Mouse (Mus musculus) induced T-regulatory cell, adult 2 months (primary cell): ENCODE results near the gene Thoc7.
A peak's percentile ranks its signal among the peaks of the same experiment; 100 is the strongest.

Source experiments
- DNase-seq: peaks from one replicate; pipeline ENCODE4 v3.0.0-alpha.2; 2012; ENCODE audit warnings: low read depth

Gene Thoc7

GRCm38 (mm10) chr14:13933290-13934051 lies 28.2 kb downstream of the Thoc7 start:
- peak; percentile 22 for DNase-seq

GRCm38 (mm10) chr14:13917630-13918029 lies 44.0 kb downstream of the Thoc7 start:
- peak; percentile 73 for DNase-seq

- DNase-seq = no peak
Observed at GRCm38 (mm10) chr14:13917208-13917607, 44.4 kb downstream of the Thoc7 start.

GRCm38 (mm10) chr14:13915207-13915606 lies 46.4 kb downstream of the Thoc7 start:
- DNase-seq = no peak

- DNase-seq = no peak
Observed at GRCm38 (mm10) chr14:13914387-13915082, 47.1 kb downstream of the Thoc7 start, which contains the start of gene Gm281. Gene Gm281 (minus strand): TSS chr14:13914478.

- no peak for DNase-seq
Observed at GRCm38 (mm10) chr14:13910148-13910547, 51.5 kb downstream of the Thoc7 start.

- no peak for DNase-seq
Observed at GRCm38 (mm10) chr14:13907145-13907544, 54.5 kb downstream of the Thoc7 start.

GRCm38 (mm10) chr14:13906461-13906860 lies 55.2 kb downstream of the Thoc7 start:
- no peak for DNase-seq

GRCm38 (mm10) chr14:13901611-13902067 lies 60.0 kb downstream of the Thoc7 start:
- peak; percentile 62 for DNase-seq
